Mouse (Mus musculus): ENCODE results near the gene Vmn2r87. TPM values are rescaled to one million over a fixed set of nuclear protein-coding genes. Genes with fewer than 3 reads are reported as not detected.

Vmn2r87 gene
- polyA plus RNA-seq (2014; fragmentation: Illumina TruSeq; extraction: RNeasy Lipid Tissue Mini Kit (QIAGEN cat#74804); ENCODE audit: low read depth, low replicate concordance), result not detected

GRCm38 (mm10) chr10:130497296-130497695 lies at the start of gene Vmn2r87:
TSS of gene Vmn2r87 (minus strand) at chr10:130497396.

GRCm38 (mm10) chr10:130455950-130456349 lies 41.2 kb downstream of the Vmn2r87 start, which contains the start of gene Vmn2r86:
TSS of gene Vmn2r86 (minus strand) at chr10:130456050.

DNA sequence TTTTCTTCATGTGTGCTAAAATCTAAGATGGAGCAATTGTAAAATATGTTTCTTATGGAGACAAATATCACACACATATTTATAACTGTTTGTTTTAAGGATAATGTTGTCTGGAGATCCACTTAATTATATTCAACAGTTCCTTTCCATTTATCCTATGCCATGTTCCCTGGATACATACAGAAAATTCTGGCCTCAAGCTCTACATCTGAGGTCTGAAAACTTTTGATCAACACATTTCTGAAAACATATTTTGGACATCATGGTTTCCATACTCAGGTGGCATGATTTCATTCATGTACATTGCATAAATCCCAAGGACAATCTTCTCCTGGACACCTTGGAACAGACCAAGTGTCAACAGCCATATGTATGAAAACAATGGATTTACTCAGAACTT lies 67.6 kb downstream of the Vmn2r87 start, which contains the start of gene Vmn2r85:
Gene Vmn2r85, minus strand, starts transcription at position 101 of the 400 bp plus-strand sequence.

Other genes with a start within 250 kb of the Vmn2r87 start
- gene Neurod4, start 217.2 kb downstream of the Vmn2r87 start, polyA plus RNA-seq (2014; fragmentation: Illumina TruSeq; extraction: RNeasy Lipid Tissue Mini Kit (QIAGEN cat#74804); ENCODE audit: low read depth, low replicate concordance), result not detected
- 0.24 TPM for gene Tespa1, start 174.5 kb downstream of the Vmn2r87 start, polyA plus RNA-seq (2014; fragmentation: Illumina TruSeq; extraction: RNeasy Lipid Tissue Mini Kit (QIAGEN cat#74804); ENCODE audit: low read depth, low replicate concordance)
- not detected for gene Vmn2r84, start 103.1 kb downstream of the Vmn2r87 start, polyA plus RNA-seq (2014; fragmentation: Illumina TruSeq; extraction: RNeasy Lipid Tissue Mini Kit (QIAGEN cat#74804); ENCODE audit: low read depth, low replicate concordance)
- gene Vmn2r85, start 67.7 kb downstream of the Vmn2r87 start, polyA plus RNA-seq (2014; fragmentation: Illumina TruSeq; extraction: RNeasy Lipid Tissue Mini Kit (QIAGEN cat#74804); ENCODE audit: low read depth, low replicate concordance), result not detected
- not detected for gene Vmn2r86, start 41.3 kb downstream of the Vmn2r87 start, polyA plus RNA-seq (2014; fragmentation: Illumina TruSeq; extraction: RNeasy Lipid Tissue Mini Kit (QIAGEN cat#74804); ENCODE audit: low read depth, low replicate concordance)